Mouse (Mus musculus) layer of hippocampus, postnatal 14 days (tissue): ENCODE measurements around the gene Map3k11. TPM values are rescaled to one million over a fixed set of nuclear protein-coding genes. Genes with fewer than 3 reads are reported as not detected.
"Not testable (repeated sequence)": the region's sequence is repeated elsewhere in the genome, so short reads cannot be mapped to it uniquely, and the experiment has no call there.

Experiments
- DNase-seq, 2 experiments: peaks; one replicate each; pipeline ENCODE4 v3.0.0; 2021 to 2022; ENCODE audit warnings: low spot score in 2 of 2, mixed read lengths in 1 of 2
- total RNA-seq, 2 experiments: library from RNA; stranded (reverse); gene quantifications; 2 replicates each; pipeline ENCODE4 v1.2.3; 2021

Map3k11 gene
- total RNA-seq, 2 experiments from 2014 or later: 16.1 to 17.0 TPM

GRCm38 (mm10) chr19:5664669-5665257, 23.8 kb upstream of the Map3k11 start:
- no peak for DNase-seq

- DNase-seq: no peak
These were observed 23.1 kb upstream of the Map3k11 start for GRCm38 (mm10) chr19:5665465-5665864.

GRCm38 (mm10) chr19:5666386-5666785, 22.2 kb upstream of the Map3k11 start:
- no peak for DNase-seq

GRCm38 (mm10) chr19:5668372-5668771, 20.2 kb upstream of the Map3k11 start:
- no peak for DNase-seq

- DNase-seq: no peak
These were observed 8.1 kb upstream of the Map3k11 start for GRCm38 (mm10) chr19:5680432-5680831.

GRCm38 (mm10) chr19:5684236-5684635, 4.3 kb upstream of the Map3k11 start:
- DNase-seq: no peak

- DNase-seq: no peak
These were observed 3.6 kb upstream of the Map3k11 start for GRCm38 (mm10) chr19:5684985-5685384.

- DNase-seq: no peak
These were observed 3.1 kb upstream of the Map3k11 start for GRCm38 (mm10) chr19:5685431-5685830.

GRCm38 (mm10) chr19:5685861-5686260, 2.7 kb upstream of the Map3k11 start:
- no peak for DNase-seq

GRCm38 (mm10) chr19:5686437-5686836, 2.1 kb upstream of the Map3k11 start:
- no peak for DNase-seq

- DNase-seq: not testable (repeated sequence)
These were observed 1.6 kb upstream of the Map3k11 start for GRCm38 (mm10) chr19:5686954-5687353.

GRCm38 (mm10) chr19:5687738-5688137, 804 bp upstream of the Map3k11 start:
- DNase-seq: no peak

- DNase-seq: no peak
These were observed 516 bp downstream of the Map3k11 start for GRCm38 (mm10) chr19:5689088-5689428.

GRCm38 (mm10) chr19:5689565-5690342, 1.2 kb downstream of the Map3k11 start:
- DNase-seq: peak; percentile 63 to 70

- DNase-seq: peak in 1 of 2 experiments; percentile 22
These were observed 1.8 kb downstream of the Map3k11 start for GRCm38 (mm10) chr19:5690343-5690735.

- DNase-seq: no peak
These were observed 3.1 kb downstream of the Map3k11 start for GRCm38 (mm10) chr19:5691601-5692000.

- no peak for DNase-seq
These were observed 3.8 kb downstream of the Map3k11 start for GRCm38 (mm10) chr19:5692086-5692912.

- no peak for DNase-seq
These were observed 4.4 kb downstream of the Map3k11 start for GRCm38 (mm10) chr19:5692913-5693396.

GRCm38 (mm10) chr19:5693801-5694200, 5.3 kb downstream of the Map3k11 start:
- DNase-seq: no peak

- no peak for DNase-seq
These were observed 7.4 kb downstream of the Map3k11 start for GRCm38 (mm10) chr19:5695849-5696462.

GRCm38 (mm10) chr19:5704163-5704800, 15.7 kb downstream of the Map3k11 start, which contains the start of gene Kcnk7:
Kcnk7 (plus strand) TSS chr19:5704367.
- no peak for DNase-seq
